Mouse (Mus musculus) ES-Bruce4 (cell line): ENCODE data around the gene D930020B18Rik. TPM values are rescaled to one million over a fixed set of nuclear protein-coding genes. Genes with fewer than 3 reads are reported as not detected.

Experiments used
- H3K27ac ChIP-seq: 2 replicates; pipeline ENCODE4 v1.5.1; 2012; ENCODE audit warnings: low read length, inconsistent platforms; ENCODE audit not compliant: insufficient read depth
- H3K27me3 ChIP-seq: 2 replicates; pipeline ENCODE4 v1.6.1; 2012; ENCODE audit warnings: mild to moderate bottlenecking, low read length, inconsistent platforms; ENCODE audit not compliant: control insufficient read depth, poor library complexity, insufficient read depth, severe bottlenecking
- H3K36me3 ChIP-seq: 2 replicates; pipeline ENCODE4 v1.6.1; 2012; ENCODE audit warnings: inconsistent platforms, mild to moderate bottlenecking, low read length, moderate library complexity; ENCODE audit not compliant: control insufficient read depth, poor library complexity, insufficient read depth, severe bottlenecking
- H3K4me1 ChIP-seq: one replicate; pipeline ENCODE4 v1.8.1; 2011; ENCODE audit warnings: low read length; ENCODE audit not compliant: control insufficient read depth, insufficient read depth
- H3K4me3 ChIP-seq: 2 replicates; pipeline ENCODE4 v1.5.1; 2011; ENCODE audit warnings: low read depth, mild to moderate bottlenecking, low read length
- H3K9ac ChIP-seq: 2 replicates; pipeline ENCODE4 v1.6.1; 2012; ENCODE audit warnings: low read depth, mild to moderate bottlenecking, inconsistent platforms; ENCODE audit not compliant: poor library complexity, severe bottlenecking
- H3K9me3 ChIP-seq: replicated peaks from 2 replicates; pipeline ENCODE4 v1.6.1; 2012; ENCODE audit warnings: mild to moderate bottlenecking, low read length, inconsistent platforms; ENCODE audit not compliant: control insufficient read depth, poor library complexity, insufficient read depth, severe bottlenecking
- CTCF ChIP-seq: IDR thresholded peaks from one replicate; pipeline ENCODE4 v1.8.1; 2011; ENCODE audit warnings: low read depth, low read length
- EP300 ChIP-seq: IDR thresholded peaks from 2 replicates; pipeline ENCODE4 v1.6.1; 2011; ENCODE audit warnings: low read depth, low read length; ENCODE audit not compliant: insufficient read depth
- POLR2A ChIP-seq: IDR thresholded peaks from one replicate; pipeline ENCODE4 v1.8.1; 2011; ENCODE audit warnings: low read length; ENCODE audit not compliant: insufficient read depth
- polyA plus RNA-seq: library from polyadenylated mRNA; stranded (reverse); fragments of >200 nt; gene quantifications from 2 replicates; pipeline ENCODE4 v1.2.4, GENCODE M21; 2011; ENCODE audit warnings: low read depth; ENCODE audit not compliant: missing spikeins, insufficient read depth, insufficient read length

The D930020B18Rik gene
- polyA plus RNA-seq, 1 experiment: 0.51 TPM

DNA sequence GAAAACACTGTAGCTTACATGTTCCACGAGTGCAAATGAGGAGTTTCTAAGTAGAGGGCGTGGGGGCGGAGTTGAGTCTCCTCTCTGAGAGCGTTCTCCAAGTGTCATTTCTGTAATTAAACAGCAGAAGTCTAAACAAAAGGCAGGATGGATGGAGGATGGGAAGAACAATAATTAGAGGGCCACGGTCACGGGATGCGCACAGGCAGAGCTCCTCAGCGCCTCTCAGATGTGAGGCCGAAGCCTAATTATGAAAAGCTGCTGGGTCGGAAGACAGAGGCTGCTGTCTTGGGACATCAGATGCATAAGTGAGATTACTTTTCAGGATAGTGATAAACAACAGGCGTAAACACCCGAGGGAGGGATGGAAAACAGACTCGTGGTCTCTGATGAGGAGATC, 22.2 kb downstream of the D930020B18Rik start:
- Histone ChIP-seq H3K9ac (no peak overlapping the region), H3K36me3 (no peaks in the 10 kb centered on the region)
- TF ChIP-seq CTCF (no peak), EP300 (no peak), POLR2A (no peak)

DNA sequence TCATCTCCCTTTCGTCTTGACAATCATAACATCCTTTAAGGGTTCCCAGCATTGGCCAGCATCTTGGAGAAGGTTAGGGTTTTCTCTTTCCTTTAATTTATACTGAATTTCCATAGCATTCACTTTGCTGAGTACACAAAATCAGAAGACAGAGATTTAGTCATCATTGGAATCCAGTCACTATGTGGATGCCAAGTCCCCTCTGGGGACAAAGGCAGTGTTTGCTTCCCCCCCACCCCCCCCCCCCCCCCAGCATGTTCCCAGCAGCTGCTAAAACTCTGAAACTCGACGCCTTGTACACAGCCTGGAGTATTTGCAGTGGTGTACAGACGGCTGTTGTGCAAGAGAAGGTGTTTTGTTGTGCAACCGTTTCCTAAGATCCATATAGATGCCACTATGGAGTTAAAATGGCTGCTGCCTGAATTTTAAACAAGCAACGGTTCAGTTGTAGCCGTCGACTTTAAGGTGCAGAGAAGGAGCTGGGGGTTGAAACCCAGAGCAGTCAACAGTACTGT, 24.3 kb downstream of the D930020B18Rik start:
- Histone ChIP-seq H3K27me3 (no peaks in the 10 kb centered on the region), H3K9ac (no peak overlapping the region), H3K27ac (no peak overlapping the region), H3K9me3 (no peaks in the 10 kb centered on the region), H3K4me3 (no peak overlapping the region), H3K36me3 (no peaks in the 10 kb centered on the region), H3K4me1 (no peaks in the 10 kb centered on the region)
- TF ChIP-seq CTCF: no peak
- no peak for TF ChIP-seq POLR2A
- no peak for TF ChIP-seq EP300

More for the DNA sequence above, 22.2 kb downstream of the D930020B18Rik start:
- Histone ChIP-seq H3K4me3 (no peak overlapping the region), H3K27me3 (no peaks in the 10 kb centered on the region), H3K27ac (no peak overlapping the region), H3K9me3 (no peaks in the 10 kb centered on the region), H3K4me1 (no peaks in the 10 kb centered on the region)

DNA sequence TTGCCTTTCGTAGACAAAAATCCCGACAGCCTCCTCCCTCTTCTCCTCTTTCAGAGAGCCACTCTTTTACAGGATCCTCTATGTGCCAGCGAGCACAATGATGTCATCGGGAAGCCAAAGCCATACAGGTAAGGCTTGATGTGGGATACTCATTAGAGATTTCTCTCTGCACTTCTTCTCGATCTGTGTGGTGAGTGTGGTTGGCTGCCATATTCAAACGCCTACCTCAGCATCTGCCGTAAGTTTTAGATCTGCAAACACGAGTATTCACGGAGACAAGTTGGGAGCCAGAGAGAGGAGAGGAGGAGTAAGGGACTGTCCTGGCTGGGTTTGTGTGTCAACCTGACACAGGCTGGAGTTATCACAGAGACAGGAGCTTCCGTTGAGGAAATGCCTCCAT, 27.7 kb downstream of the D930020B18Rik start:
- Histone ChIP-seq H3K4me3 (no peak overlapping the region), H3K4me1 (no peaks in the 10 kb centered on the region), H3K9ac (no peak overlapping the region), H3K27ac (no peak overlapping the region), H3K27me3 (no peaks in the 10 kb centered on the region), H3K36me3 (no peaks in the 10 kb centered on the region), H3K9me3 (peaks cover 9% of the 10 kb centered on the region)
- no peak for TF ChIP-seq CTCF
- TF ChIP-seq POLR2A: no peak
- TF ChIP-seq EP300: no peak

DNA sequence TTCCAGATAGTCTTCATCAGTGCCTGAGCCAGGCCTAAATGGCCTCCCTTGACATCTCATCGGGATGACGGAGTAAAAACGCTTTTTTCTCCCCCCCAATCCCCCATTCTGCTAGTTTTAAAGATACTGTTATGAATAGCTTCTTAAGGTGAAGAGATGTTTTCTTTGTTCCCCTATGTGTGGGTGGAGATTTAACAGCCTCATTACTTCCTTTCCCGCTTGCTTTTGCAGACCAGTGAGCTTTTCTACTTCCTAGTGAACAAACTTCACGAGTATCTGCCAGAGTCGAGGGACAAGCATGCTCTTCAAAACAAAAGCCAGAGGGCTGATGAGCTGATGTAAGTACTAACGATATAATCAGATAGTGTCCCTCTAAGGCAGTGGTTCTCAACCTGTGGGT, 35.6 kb downstream of the D930020B18Rik start:
- Histone ChIP-seq H3K36me3 (no peaks in the 10 kb centered on the region), H3K4me3 (no peak overlapping the region), H3K27me3 (no peaks in the 10 kb centered on the region), H3K4me1 (no peaks in the 10 kb centered on the region), H3K27ac (no peak overlapping the region), H3K9ac (no peak overlapping the region), H3K9me3 (peaks cover 9% of the 10 kb centered on the region)
- TF ChIP-seq EP300: no peak
- no peak for TF ChIP-seq CTCF
- TF ChIP-seq POLR2A: no peak

DNA sequence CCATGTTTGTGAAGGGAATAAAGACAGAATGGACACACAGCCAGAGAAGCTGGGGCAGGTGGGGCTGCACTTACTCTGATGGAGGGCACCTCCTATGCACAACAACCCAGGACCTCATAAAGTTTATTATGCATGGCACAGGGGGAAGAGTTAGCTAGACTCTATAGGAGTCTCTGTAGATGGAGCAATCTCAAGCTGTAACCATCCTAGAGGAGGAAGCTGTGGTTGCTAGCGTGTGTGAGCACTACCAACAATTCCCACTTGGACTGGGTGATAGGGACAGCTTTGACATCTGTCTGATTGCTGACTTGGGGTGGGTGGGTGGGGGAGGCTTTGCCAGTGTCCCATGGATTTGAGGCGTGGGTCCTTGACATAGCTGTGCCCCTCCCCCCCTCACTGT, 39.5 kb downstream of the D930020B18Rik start:
- Histone ChIP-seq H3K9me3 (no peaks in the 10 kb centered on the region), H3K4me1 (no peaks in the 10 kb centered on the region), H3K9ac (no peak overlapping the region), H3K27me3 (no peaks in the 10 kb centered on the region), H3K27ac (no peak overlapping the region), H3K4me3 (no peak overlapping the region), H3K36me3 (no peaks in the 10 kb centered on the region)
- TF ChIP-seq POLR2A (no peak), CTCF (no peak), EP300 (no peak)

DNA sequence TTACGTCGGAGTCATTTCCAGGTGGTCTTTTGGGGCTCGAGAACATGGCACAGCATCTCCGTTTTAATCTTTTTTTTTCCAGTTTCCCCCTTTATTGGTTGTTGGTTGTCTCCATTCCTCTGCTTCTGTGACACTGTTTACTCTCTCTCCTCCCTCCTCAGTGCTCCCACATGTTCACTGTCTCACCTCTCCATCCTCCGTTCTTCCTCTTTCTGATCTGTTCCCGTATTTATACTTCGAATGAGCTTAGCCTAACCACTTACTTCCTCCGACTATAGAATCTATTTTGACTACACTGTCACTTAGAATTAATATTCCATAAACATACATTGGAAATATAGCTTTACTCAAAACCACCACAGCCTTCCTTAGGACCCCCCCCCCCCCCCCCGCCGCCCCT, 41.2 kb downstream of the D930020B18Rik start:
- Histone ChIP-seq H3K4me1 (no peaks in the 10 kb centered on the region), H3K9me3 (no peaks in the 10 kb centered on the region), H3K4me3 (no peak overlapping the region), H3K27ac (no peak overlapping the region), H3K27me3 (no peaks in the 10 kb centered on the region), H3K36me3 (no peaks in the 10 kb centered on the region), H3K9ac (no peak overlapping the region)
- no peak for TF ChIP-seq EP300
- TF ChIP-seq POLR2A: no peak
- TF ChIP-seq CTCF: no peak
